8 mouse cellular contexts compared by ENCODE assay signal in the genomic region with DNA sequence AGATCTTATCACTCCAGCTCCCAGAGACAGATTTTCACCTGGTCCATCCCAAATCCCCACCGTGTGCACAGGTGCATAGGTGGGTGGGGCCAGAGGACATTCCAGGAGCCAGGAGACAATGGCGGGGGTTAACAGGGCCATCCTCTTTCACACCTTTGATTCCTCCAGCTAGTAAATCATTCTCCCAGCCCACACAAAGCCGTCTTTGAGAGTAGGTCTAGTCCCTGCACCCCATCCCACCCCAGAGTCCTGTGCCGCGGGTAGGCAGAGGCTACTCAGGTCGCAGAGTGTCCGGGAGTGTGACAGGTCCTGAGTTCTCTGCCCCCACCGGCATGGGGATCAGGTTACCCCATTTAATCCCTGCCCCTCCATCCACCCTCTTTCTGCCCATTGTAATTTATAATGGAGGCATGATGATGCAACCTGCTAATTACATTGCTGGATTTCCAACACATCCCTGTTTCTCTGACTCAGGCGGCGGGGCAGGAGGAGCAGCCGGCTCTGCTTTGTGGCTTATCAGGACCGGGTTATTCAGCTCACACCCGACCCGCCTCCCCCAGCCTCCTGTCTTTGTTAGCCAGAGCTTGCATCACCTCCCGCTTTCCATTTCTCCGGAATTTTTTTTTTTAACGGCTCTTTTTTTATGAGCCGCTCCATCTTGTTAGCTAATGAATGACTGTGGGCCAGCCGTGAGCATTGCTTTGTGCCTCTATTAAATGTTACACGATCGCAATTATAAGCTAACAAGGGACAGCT.
DNase-seq lines count a peak whose midpoint lies in the region; ATAC-seq and TF ChIP-seq lines count a peak whose summit lies in the region.

No protein-coding gene starts in this region.

- H3K27me3 ChIP-seq in heart, postnatal 0 days (ENCODE audit: control insufficient read depth, insufficient read depth, low read length) = peaks cover 21% of the 10 kb centered on the region; the same call in 1 of the 2 replicates
- peaks cover 24% of the 10 kb centered on the region for H3K27me3 ChIP-seq in limb, embryonic 12.5 days
- no peaks in the 10 kb centered on the region for H3K27me3 ChIP-seq in myocyte (ENCODE audit: control insufficient read depth, insufficient read depth, insufficient read length)

- H3K4me2 ChIP-seq in heart, postnatal 0 days (ENCODE audit: low read depth, low read length) = no peak overlapping the region
- H3K4me2 ChIP-seq in limb, embryonic 12.5 days = peak overlapping the region; percentile 49
- peak overlapping the region; percentile 65 for H3K4me2 ChIP-seq in myocyte (ENCODE audit: low read depth)

- no peaks in the 10 kb centered on the region for H3K9me3 ChIP-seq in heart, postnatal 0 days (replicated peaks; ENCODE audit: control insufficient read depth, low read length)
- peaks cover 1% of the 10 kb centered on the region; the same call in 1 of the 2 replicates for H3K9me3 ChIP-seq in limb, embryonic 12.5 days

- WGBS in heart, postnatal 0 days = 11% methylated on average over 21 of the region's 21 CpGs
- 2% methylated on average over 21 of the region's 21 CpGs for WGBS in limb, embryonic 12.5 days

- no peak overlapping the region for H3K27ac ChIP-seq in heart, postnatal 0 days (ENCODE audit: low read depth)
- no peak overlapping the region for H3K27ac ChIP-seq in limb, embryonic 12.5 days

- H3K79me2 ChIP-seq in myocyte (ENCODE audit: control insufficient read depth, insufficient read depth) = no peaks in the 10 kb centered on the region

- no peak overlapping the region for H3K4me3 ChIP-seq in heart, postnatal 0 days (ENCODE audit: low read depth, low read length)
- peak overlapping the region; percentile 18 for H3K4me3 ChIP-seq in limb, embryonic 12.5 days (replicated peaks)
- H3K4me3 ChIP-seq in myocyte = no peak overlapping the region

- ATAC-seq in heart, postnatal 0 days (ENCODE audit: insufficient read depth, low read depth) = peak; percentile 28; the same call in 1 of the 2 replicates
- no peak for ATAC-seq in limb, embryonic 12.5 days (ENCODE audit: insufficient number of reproducible peaks, insufficient read depth, low FRiP score, low TSS enrichment, low read depth)

- H3K36me3 ChIP-seq in heart, postnatal 0 days (replicated peaks; ENCODE audit: control insufficient read depth, insufficient read depth, low read length) = no peaks in the 10 kb centered on the region
- no peaks in the 10 kb centered on the region for H3K36me3 ChIP-seq in limb, embryonic 12.5 days
- H3K36me3 ChIP-seq in myocyte (ENCODE audit: control insufficient read depth, insufficient read depth) = no peaks in the 10 kb centered on the region

- no peak for TF ChIP-seq POLR2A in myocyte (IDR thresholded peaks at IDR 0.05; ENCODE audit: insufficient read length, low read depth)

- peaks cover 3% of the 10 kb centered on the region; the same call in 1 of the 2 replicates for H3K4me1 ChIP-seq in heart, postnatal 0 days (ENCODE audit: control insufficient read depth, insufficient read depth)
- H3K4me1 ChIP-seq in limb, embryonic 12.5 days (replicated peaks) = peaks cover 57% of the 10 kb centered on the region

- no peak for TF ChIP-seq EP300 in heart, postnatal 0 days (IDR thresholded peaks at IDR 0.05; ENCODE audit: low read depth)

- TF ChIP-seq CTCF in heart, postnatal 0 days (IDR thresholded peaks at IDR 0.05; ENCODE audit: low read depth) = no peak

- peak; percentile 75 for DNase-seq in ES-CJ7 (ENCODE audit: low read depth, low spot score)
- DNase-seq in embryo, embryonic 10 days (ENCODE audit: low spot score) = peak; percentile 65
- DNase-seq in heart, postnatal 0 days (ENCODE audit: low spot score) = peak; percentile 74
- DNase-seq in spleen, postnatal 36 days (ENCODE audit: low spot score in 2 of 2) = no peak
- DNase-seq in spleen, postnatal 10 days (ENCODE audit: low spot score in 2 of 2) = no peak
- no peak for DNase-seq in spleen, adult 18-20 months

- H3K9ac ChIP-seq in heart, postnatal 0 days (replicated peaks; ENCODE audit: low read depth, low read length) = no peak overlapping the region
- peak overlapping the region; percentile 40; the same call in 1 of the 2 replicates for H3K9ac ChIP-seq in limb, embryonic 12.5 days (replicated peaks)

- H3ac ChIP-seq in myocyte (ENCODE audit: control insufficient read depth, insufficient read length) = no peak overlapping the region

TF ChIP-seq in myocyte, 11 proteins besides CTCF, POLR2A, EP300 and RAD21:
- TF ChIP-seq SRF (IDR thresholded peaks at IDR 0.05; ENCODE audit: control insufficient read depth, insufficient read length, low read depth) (no peak), TCF12 (IDR thresholded peaks at IDR 0.05; ENCODE audit: insufficient read depth, poor library complexity, severe bottlenecking) (peak; percentile 21), E2F4 (IDR thresholded peaks at IDR 0.05; ENCODE audit: insufficient read depth) (no peak), POLR2AphosphoS2 (IDR thresholded peaks at IDR 0.05; ENCODE audit: insufficient read length, low read depth) (no peak), MAX (IDR thresholded peaks at IDR 0.05; ENCODE audit: low read depth) (no peak), REST (IDR thresholded peaks at IDR 0.05; ENCODE audit: insufficient read depth, insufficient read length) (no peak), MYOD1 (IDR thresholded peaks at IDR 0.05; ENCODE audit: control insufficient read depth in 1 of 3, insufficient read length in 2 of 3, low read depth in 2 of 3) (peak in 1 of 3 experiments; percentile 47), TCF3 (IDR thresholded peaks at IDR 0.05; ENCODE audit: insufficient read length, low read depth) (no peak), USF1 (IDR thresholded peaks at IDR 0.05; ENCODE audit: low read depth) (no peak), MYOG (IDR thresholded peaks at IDR 0.05; ENCODE audit: control insufficient read depth in 1 of 3, insufficient read depth in 1 of 3, insufficient read length in 2 of 3, low read depth in 2 of 3) (peak in 1 of 3 experiments; percentile 73), CEBPB (IDR thresholded peaks at IDR 0.05; ENCODE audit: insufficient read depth, poor library complexity, severe bottlenecking) (peak; percentile 96)
TF ChIP-seq in myocyte: peak in this region for 4.

Comparison
In these comparisons a context has a peak if more than half of its experiments do, and no peak if none do; other contexts are left out.
1. DNase-seq: peak in ES-CJ7 (single experiment), embryo, embryonic 10 days (single experiment) and heart, postnatal 0 days (single experiment); none in spleen, postnatal 36 days (0 of 2), spleen, postnatal 10 days (0 of 2) and spleen, adult 18-20 months (0 of 2).